Mouse (Mus musculus) left cerebral cortex, postnatal 10 days (tissue): Measurements from ENCODE around the gene Olfr146. TPM values are rescaled to one million over a fixed set of nuclear protein-coding genes. Genes with fewer than 3 reads are reported as not detected.

Source experiments
- DNase-seq, 2 experiments: peaks; one replicate each; pipeline ENCODE4 v3.0.0; 2021 to 2022; ENCODE audit warnings: low spot score in 2 of 2, mixed read lengths in 1 of 2; ENCODE audit errors: extremely low spot score in 1 of 2
- intact Hi-C: fragments of 180-260 bp; cut with DNase I; formaldehyde crosslinking; loops from one replicate; pipeline ENCODE4 v1.15.1; 2025
- microRNA-seq: library from miRNA; unstranded; fragments of <30 nt; microRNA quantifications from one replicate; pipeline ENCODE4 v1.2.0, GENCODE M21; 2022
- total RNA-seq, 2 experiments: library from RNA; stranded (reverse); gene quantifications; 2 replicates each; pipeline ENCODE4 v1.2.3; 2021

Olfr146 gene
- not detected for total RNA-seq

- no peak for DNase-seq
- intact Hi-C loops: no loop called here
Measured at GRCm38 (mm10) chr9:39023277-39023676, at the start of gene Olfr146. Gene Olfr146, minus strand, starts transcription at chr9:39023377.

GRCm38 (mm10) chr9:39064851-39065250 is 41.7 kb upstream of the Olfr146 start, which contains the start of gene Olfr937:
Gene Olfr937, minus strand, starts transcription at chr9:39064951.
- intact Hi-C loops: no loop called here

GRCm38 (mm10) chr9:38999583-38999982 is 23.6 kb downstream of the Olfr146 start, which contains the start of gene Olfr935:
Gene Olfr935, minus strand, starts transcription at chr9:38999683.
- intact Hi-C loops: no loop called here
- DNase-seq: no peak

More at GRCm38 (mm10) chr9:39064851-39065250, 41.7 kb upstream of the Olfr146 start, which contains the start of gene Olfr937:
- DNase-seq: no peak

- no peak for DNase-seq
- intact Hi-C loops: no loop called here
Measured at GRCm38 (mm10) chr9:38988215-38988614, 35.0 kb downstream of the Olfr146 start, which contains the start of gene Olfr934. Gene Olfr934, minus strand, starts transcription at chr9:38988315.

- DNase-seq: no peak
- intact Hi-C loops: no loop called here
Measured at GRCm38 (mm10) chr9:38972013-38972412, 51.2 kb downstream of the Olfr146 start, which contains the start of gene Olfr933. Gene Olfr933, plus strand, starts transcription at chr9:38972313.

Small RNA genes within 50 kb of the gene (microRNA-seq; reads per million reads assigned to microRNA genes)
- gene Gm25529: not detected

Other genes starting within 250 kb of the Olfr146 start
- not detected for gene Olfr922, start 208.8 kb downstream of the Olfr146 start, total RNA-seq
- gene Olfr923, start 196.8 kb downstream of the Olfr146 start, total RNA-seq: not detected
- not detected for gene Olfr924, start 178.9 kb downstream of the Olfr146 start, total RNA-seq
- gene Olfr26, start 168.3 kb downstream of the Olfr146 start, total RNA-seq: not detected
- gene Olfr926, start 146.3 kb downstream of the Olfr146 start, total RNA-seq: not detected
- not detected for gene Olfr930, start 93.6 kb downstream of the Olfr146 start, total RNA-seq
- gene Olfr933, start 51.1 kb downstream of the Olfr146 start, total RNA-seq: not detected
- gene Olfr934, start 35.1 kb downstream of the Olfr146 start, total RNA-seq: not detected
- gene Olfr935, start 23.7 kb downstream of the Olfr146 start, total RNA-seq: not detected
- gene Olfr937, start 41.6 kb upstream of the Olfr146 start, total RNA-seq: not detected
- not detected for gene Olfr938, start 55.5 kb upstream of the Olfr146 start, total RNA-seq
- not detected for gene Olfr27, start 104.8 kb upstream of the Olfr146 start, total RNA-seq
- not detected for gene Olfr943, start 142.9 kb upstream of the Olfr146 start, total RNA-seq
- gene Olfr944, start 178.5 kb upstream of the Olfr146 start, total RNA-seq: not detected
- not detected for gene Olfr1537, start 226.6 kb upstream of the Olfr146 start, total RNA-seq